Mouse (Mus musculus): ENCODE data around the gene St6gal2. TPM values are rescaled to one million over a fixed set of nuclear protein-coding genes. Genes with fewer than 3 reads are reported as not detected.
A peak's percentile ranks its signal among the peaks of the same experiment; 100 is the strongest.

St6gal2 gene
- polyA plus RNA-seq (2012; rRNA removed) = 20.6 and 24.0 TPM in 2 replicates

DNA sequence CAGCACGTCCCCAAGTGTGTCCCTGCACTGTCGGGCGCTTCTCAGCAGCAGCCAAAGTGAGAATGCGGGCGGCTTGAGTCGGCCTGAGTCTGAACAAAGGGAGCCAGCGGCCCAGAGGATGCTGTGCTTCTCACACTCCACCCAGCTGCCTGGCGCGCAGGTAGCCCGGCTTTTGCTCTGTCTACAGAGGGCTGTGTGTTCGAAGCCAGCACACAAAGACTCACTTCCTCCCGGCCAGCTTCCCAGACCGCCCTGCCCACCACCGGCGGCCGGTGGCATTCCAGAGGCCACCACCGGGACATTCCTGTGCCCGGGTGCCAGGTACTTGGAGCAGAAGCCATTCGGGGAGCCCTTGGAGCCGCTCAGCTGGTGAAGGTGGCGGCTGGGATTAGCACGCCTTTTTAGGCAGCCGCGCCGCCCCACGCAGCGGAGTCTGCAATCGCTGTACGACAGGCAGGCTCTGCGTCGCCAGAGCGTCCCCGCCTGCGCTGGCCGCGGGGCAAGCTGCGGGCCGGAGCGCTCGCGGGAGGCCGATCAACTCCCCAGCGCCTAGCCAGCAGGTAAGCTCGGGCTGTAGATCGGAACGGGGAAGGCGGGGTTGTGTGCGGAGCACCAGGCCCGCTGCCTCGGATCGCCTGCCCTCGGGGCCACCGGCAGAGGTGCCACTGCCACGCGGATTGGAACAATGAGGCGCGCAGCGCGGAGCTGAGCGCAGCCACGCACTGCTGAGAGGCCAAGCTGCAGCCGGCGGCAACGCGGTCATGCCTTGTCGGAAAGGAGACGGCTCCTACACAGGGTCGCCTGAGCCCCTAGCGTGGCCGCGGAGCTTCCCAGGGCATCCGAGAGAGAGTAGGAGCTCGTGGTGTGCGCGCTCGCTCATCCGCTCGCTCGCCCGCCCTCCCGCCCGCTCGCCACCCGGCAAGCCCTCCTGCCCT is at the start of gene St6gal2:
Gene St6gal2 (plus strand): TSS at position 133 of the 935 bp plus-strand sequence.
- DNase-seq (ENCODE audit: extremely low spot score in 1 of 2, low spot score in 1 of 2) = peak; percentile 54 to 77

DNA sequence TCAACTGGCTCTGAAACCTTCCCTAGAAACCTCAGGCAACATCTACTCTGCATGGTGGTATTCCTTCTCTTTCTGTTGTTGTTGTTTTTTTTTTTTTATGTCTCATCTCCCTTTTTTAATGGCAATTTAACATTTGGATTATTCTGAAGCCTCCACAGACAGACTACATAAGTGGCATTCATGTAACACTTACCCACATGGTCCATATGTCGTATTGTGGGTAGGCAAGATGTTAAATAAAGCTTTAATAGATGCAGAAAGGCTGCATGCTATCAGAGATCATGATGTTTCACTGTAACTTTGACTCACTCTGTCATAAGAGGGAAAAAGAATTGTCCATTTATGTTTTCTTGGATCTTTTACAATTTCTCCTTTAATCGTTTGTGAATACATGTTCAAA is 39.1 kb upstream of the St6gal2 start:
- DNase-seq (ENCODE audit: extremely low spot score in 1 of 2, low spot score in 1 of 2) = peak; percentile 38 to 57

DNA sequence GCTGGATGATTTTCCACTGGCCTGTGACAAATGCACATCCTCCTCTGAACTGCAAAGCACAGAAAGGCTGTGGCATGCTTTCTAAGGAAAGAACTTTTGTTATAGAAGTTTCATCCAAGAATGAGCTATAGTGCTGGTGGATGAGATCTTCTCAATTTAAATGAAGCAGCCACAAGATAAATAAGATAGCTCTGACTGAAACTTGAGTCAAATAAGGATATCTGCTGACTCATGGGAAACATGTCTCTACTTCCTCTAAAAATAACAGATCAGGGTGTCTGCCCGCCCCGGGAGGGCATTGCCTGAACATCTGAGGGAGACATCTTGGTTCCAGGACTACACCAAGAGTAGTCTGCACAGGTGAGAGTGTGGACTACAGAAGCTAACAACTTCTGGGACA is 28.7 kb upstream of the St6gal2 start:
- DNase-seq (ENCODE audit: extremely low spot score in 1 of 2, low spot score in 1 of 2) = no peak

DNA sequence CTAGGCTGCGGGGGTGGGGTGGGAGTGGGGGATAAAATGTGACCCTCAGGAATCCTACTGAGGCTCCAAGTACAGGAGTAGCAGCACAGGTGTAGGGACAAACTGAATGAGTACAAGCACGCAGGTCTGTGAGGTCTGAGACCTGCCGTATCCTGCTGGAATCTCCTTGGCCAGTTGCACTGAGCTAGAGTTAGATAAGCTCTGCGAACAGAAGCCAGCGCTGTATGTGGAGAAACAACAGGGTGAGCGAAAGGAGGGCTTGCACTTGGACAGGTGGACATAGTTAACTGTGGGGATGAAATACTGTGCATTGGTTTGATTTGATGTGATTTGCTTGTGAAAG is 974 bp downstream of the St6gal2 start:
- DNase-seq (ENCODE audit: extremely low spot score in 1 of 2, low spot score in 1 of 2) = no peak

DNA sequence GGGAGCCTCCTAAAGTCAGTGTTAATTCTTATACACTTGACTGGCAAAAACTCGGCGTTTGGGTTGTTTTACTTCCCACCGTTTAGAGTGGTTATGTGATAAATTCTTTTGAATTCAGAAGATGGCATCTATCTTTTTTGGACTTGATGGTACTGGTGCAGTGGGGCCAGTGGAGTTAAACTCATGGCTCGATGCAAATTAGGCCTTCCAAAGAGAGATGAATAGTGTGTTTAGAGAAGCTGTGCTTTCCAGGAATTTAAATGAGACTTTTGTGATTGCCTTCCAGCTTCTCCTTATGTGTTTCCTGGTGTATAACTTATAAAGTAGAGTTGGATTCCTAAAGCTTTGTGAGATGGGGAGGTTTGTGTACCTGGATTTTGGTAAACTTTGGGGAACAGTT is 1.5 kb downstream of the St6gal2 start:
- DNase-seq (ENCODE audit: extremely low spot score in 1 of 2, low spot score in 1 of 2) = no peak

DNA sequence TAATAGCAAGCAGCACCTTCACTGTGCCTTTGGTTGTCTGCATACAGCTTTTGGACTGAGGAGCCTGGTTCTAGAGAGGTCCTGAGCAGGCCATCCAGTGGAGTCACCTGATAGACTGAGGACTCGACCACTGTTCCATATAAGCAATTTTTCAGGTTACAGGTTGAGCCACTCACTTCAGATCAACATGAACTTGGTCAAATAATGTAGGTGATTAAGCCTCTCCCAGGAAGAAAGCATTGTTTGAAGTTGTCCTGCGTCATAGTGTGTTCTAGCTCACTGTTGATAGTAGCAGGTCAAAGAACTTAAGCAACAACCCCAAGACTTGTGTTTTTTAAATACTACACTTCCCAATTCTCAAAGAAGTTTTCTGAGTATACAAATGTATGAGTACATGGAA is 5.8 kb downstream of the St6gal2 start:
- no peak for DNase-seq (ENCODE audit: extremely low spot score in 1 of 2, low spot score in 1 of 2)

DNA sequence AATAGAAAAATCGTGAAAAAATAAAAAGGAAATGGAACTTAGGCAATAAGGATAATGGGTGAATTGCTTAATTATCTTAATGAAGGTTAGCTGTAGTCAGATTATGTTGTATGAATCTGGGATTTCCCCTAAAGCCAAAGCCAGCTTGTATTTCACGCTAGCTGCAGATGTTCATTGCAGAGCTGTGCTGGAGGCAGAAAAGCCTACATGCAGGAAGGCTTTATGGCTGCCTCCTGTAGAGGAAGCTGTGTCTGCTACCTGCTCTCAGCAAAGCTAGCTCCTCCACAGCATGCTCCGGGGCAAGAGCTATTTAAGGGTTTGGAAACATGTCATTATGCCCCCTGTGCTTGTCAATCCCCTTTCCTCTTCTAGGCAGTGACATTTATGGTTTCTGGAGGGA is 9.3 kb downstream of the St6gal2 start:
- no peak for DNase-seq (ENCODE audit: extremely low spot score in 1 of 2, low spot score in 1 of 2)

DNA sequence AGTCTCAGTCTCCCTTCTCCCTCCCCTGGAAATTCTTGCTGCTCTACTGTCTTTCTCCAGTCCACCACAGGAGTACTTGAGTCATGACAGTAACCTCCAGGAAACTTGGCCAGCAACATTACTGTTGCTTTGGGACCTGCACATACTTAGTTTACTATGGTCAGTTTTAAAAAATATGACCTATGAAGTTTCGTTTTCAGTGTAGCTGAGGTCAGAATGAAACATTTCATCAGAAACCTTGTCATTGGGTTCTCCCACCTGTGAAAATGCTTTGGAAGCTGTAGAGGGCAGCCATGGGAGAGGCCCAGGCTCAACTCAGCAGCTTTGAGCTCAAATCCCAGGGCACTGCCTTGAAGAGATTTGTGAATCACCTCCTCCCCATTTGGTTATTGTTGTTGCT is 15.0 kb downstream of the St6gal2 start:
- DNase-seq (ENCODE audit: extremely low spot score in 1 of 2, low spot score in 1 of 2) = no peak

DNA sequence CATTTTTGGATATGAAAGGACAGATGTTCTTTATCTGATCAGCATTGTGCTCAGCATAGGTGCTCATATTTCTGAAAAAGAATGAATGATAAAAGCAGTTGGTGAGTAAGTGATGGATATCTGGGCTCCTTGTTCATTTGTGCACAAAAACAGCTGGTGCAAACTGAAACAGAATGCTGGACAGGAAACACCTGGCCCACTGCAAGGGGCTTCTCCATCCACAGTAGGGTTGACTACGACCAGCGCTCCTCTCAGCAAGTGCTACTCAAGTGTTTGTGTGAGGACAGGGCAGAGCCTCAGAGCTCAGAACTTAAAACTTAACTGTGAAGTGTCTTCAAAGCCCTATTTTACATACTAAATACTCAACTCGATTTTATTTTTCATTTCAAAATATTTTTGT is 22.4 kb downstream of the St6gal2 start:
- DNase-seq (ENCODE audit: extremely low spot score in 1 of 2, low spot score in 1 of 2) = no peak

DNA sequence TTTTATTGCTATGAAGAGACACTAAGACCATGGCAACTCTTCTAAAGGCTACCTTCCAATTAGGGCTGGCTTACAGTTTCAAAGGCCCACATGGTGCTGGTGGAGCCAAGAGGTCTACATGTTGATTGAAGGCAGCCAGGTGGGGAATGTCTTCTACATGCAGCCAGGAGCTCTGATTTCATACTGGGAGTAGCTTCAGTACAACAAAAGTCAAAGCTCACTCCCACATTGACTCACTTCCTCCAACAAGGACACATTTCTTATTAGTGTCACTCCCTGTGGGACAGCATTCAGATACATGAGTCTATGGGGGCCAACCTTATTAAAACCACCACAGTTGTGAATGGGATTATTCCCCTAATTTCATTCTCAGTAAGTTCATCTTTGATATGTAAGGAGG is 23.8 kb downstream of the St6gal2 start:
- no peak for DNase-seq (ENCODE audit: extremely low spot score in 1 of 2, low spot score in 1 of 2)

DNA sequence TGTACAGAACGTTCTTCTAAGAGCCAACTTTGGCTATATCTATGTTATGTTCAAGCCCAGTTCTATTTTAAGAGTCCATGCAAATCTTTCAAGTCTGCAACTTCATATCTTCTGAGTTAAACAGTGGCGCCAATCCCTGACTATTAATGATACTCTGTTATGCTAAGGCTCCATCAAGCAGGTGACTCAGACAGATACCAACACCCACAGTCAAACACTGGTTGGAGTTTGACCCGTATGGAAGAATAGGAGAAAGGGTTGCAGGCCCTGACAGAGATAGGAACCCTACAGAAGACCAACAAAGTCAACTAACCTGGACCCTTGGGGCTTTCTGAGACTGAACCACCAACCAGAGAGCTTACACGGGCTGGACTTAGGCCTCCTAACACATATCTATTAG is 30.8 kb downstream of the St6gal2 start:
- no peak for DNase-seq (ENCODE audit: extremely low spot score in 1 of 2, low spot score in 1 of 2)

DNA sequence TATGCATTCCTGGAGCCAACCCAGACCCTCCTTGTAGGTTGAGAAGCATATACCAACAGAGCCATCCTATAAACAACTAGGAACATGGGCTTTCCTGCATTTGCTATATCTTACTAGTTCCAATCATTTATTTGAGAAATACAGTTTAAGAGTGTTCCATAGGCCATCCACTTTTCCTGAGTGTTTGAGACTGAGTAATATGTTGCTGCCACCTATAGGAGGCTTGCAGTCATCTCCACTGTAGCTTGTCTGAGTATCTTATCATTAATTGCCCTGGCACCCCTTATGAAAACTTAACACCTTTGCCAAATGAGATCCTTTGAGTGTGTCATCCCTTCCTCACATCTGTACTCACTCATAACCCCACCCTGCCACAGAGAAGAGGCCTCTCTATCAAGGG is 32.2 kb downstream of the St6gal2 start:
- peak in 1 of 2 experiments; percentile 43 for DNase-seq (ENCODE audit: extremely low spot score in 1 of 2, low spot score in 1 of 2)

DNA sequence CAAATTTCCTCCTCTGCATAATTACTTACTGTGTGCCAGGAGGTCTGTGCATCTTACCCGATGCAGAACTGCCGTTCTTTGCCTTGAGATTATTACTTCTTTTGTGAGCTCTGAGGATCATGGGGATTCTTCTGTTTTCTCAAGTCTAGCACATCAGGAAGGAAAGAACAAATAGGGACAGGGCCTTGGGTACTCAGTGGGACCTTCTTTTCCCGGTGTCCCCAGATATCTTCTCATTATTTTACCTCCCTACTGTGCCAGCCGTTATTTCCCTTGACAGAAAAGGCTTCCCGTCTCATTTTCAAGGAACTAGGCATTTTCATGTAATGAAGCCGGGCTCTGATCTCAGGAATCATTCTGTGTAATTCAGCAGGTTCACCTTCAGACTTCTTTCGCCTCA is 34.2 kb downstream of the St6gal2 start:
- no peak for DNase-seq (ENCODE audit: extremely low spot score in 1 of 2, low spot score in 1 of 2)

DNA sequence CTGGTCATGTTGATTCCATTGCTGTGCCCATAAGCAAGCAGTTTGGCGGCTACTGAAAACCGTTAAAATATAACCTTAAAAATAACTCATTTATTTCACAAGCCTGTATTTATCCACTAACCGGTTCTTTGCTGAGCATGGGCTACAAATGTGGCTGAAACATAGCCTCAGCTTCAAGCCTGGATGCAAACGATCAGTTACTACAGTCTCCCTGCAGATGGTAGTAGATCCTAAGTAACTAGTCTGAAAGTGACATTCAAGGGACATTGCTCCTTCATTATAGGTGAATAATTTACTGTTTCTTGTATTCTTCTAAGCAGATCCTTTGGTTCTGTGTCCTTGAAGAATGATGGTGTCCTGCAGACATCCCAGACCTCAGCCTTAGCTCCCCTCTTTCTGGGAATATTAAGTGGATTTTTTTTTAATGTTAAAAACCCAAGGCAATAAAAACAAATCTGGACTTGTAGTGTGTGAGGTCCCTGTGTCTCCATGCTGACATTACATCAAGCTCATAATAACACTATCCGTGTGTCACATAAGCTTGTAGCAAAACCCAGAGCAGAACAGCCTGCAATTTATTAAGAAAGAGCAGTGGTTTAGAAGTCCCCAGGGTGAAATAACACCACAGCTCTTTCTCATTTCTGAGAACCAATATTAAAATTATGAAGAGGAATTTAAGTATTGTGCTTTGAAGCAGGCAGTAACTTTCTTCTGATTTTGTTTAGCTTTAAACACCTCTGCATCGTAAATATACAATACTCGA is 39.1 kb downstream of the St6gal2 start:
- no peak for DNase-seq (ENCODE audit: extremely low spot score in 1 of 2, low spot score in 1 of 2)

DNA sequence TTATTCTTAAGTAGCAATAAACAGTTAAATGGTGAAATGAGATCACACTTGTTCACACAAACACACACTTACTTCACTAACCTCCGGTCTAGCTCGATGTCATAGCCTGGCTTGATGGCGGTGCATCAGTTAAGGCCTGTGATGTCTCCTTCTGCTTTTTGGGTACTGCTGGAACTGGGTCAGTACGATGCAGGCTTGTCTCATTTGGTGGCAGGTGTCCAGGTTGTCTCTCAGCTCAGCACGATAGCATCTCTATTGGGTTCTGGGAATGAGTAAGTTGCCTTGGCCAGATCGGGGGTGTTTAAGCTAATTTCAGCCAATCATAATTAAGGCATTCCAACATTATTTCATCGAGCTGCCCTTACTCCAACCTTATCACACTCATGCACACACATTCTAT is 86.7 kb downstream of the St6gal2 start:
- DNase-seq (ENCODE audit: extremely low spot score in 1 of 2, low spot score in 1 of 2) = no peak

DNA sequence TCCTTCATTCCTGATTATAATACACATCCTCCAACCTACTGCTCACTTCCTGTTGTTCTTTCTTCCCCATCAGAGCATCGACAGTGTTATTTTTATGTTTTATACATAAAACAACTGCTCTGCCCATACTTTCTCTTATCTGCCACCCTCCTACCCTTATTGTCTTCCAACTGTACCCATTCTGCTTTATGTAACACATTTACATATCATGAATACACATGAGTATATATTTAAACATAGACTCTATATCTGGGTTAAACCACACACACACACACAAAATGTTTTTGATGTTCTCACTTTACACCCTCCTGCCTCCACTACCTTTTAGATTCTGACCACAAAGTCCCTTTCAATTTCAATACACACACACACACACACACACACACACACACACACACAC is 103.3 kb downstream of the St6gal2 start:
- DNase-seq (ENCODE audit: extremely low spot score in 1 of 2, low spot score in 1 of 2) = no peak

DNA sequence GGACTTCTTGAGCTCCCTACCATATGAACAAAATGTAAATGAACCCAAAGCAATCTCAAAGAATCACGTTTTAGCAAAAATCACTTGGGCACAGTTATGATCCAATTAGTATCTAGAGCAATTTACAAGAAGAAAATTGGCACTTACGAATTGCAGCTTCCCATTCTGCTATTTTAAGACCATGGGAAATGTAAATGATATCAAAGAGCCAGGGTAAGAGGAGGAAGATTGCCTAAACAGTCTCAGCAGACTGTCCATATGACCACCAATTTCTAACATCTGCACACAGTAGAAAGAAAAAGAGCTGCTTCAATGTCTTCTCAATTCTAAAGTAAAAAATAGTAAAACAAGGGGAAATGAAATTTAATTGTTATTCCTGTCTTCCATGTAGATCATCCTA is 116.6 kb downstream of the St6gal2 start:
- DNase-seq (ENCODE audit: extremely low spot score in 1 of 2, low spot score in 1 of 2) = no peak

Other genes with a start within 250 kb of the St6gal2 start
- not detected in 2 replicates for gene Vmn2r118, start 179.8 kb downstream of the St6gal2 start, polyA plus RNA-seq (2012; rRNA removed)